33 mouse cellular contexts compared by ENCODE assay signal in genomic region chr4:140267086-140267485, GRCm38 (mm10). TPM values are rescaled to one million over a fixed set of nuclear protein-coding genes. Genes with fewer than 3 reads are reported as not detected.
A peak's percentile ranks its signal among the peaks of the same experiment; 100 is the strongest.
DNase-seq lines count a peak whose midpoint lies in the region; ATAC-seq lines count a peak whose summit lies in the region.
"Had no signal": no experiment of that assay in that cellular context is flagged by ENCODE, and none has a peak within 500 bp of the region (broad histone marks: within the 10 kb centered on the region; RNA-seq: fewer than 3 reads in every experiment).

No protein-coding gene starts in this region.

- H3K36me3 ChIP-seq in forebrain, embryonic 13.5 days (ENCODE audit: poor library complexity, severe bottlenecking) = no peaks in the 10 kb centered on the region
- H3K36me3 ChIP-seq in forebrain, embryonic 16.5 days (ENCODE audit: control insufficient read depth, insufficient read depth) = no peaks in the 10 kb centered on the region
- H3K36me3 ChIP-seq: heart, embryonic 15.5 days; hindbrain, embryonic 13.5 days; limb, embryonic 10.5 days; limb, embryonic 15.5 days; liver, embryonic 13.5 days had no signal

- H3K4me3 ChIP-seq in forebrain, embryonic 13.5 days = no peak overlapping the region
- H3K4me3 ChIP-seq in forebrain, embryonic 16.5 days (replicated peaks; ENCODE audit: low read length) = no peak overlapping the region
- H3K4me3 ChIP-seq: erythroblast, embryonic 14.5 days; heart, embryonic 15.5 days; hindbrain, embryonic 13.5 days; limb, embryonic 10.5 days; limb, embryonic 15.5 days; liver, embryonic 13.5 days had no signal

- no peak for ATAC-seq in forebrain, embryonic 13.5 days
- no peak for ATAC-seq in forebrain, embryonic 16.5 days
- ATAC-seq: intestine, embryonic 16.5 days; lung, postnatal 0 days; Patski had no signal

- intact Hi-C loops in left cerebral cortex, postnatal 36 days (cut with DNase I) = no loop called here

- peak; percentile 52 for DNase-seq in cerebellum, adult 11-12 months
- DNase-seq in cerebellum, adult 8-10 months = no peak
- peak; percentile 54 for DNase-seq in brain, adult 2 months (ENCODE audit: low read depth, low spot score)
- peak; percentile 56 to 60 for DNase-seq in cerebellum, postnatal 25 days
- no peak for DNase-seq in B cell, adult 2 months
- no peak for DNase-seq in left cerebral cortex, postnatal 36 days (ENCODE audit: low spot score in 2 of 2)
- DNase-seq: adrenal gland, postnatal 14 days; gastrocnemius, postnatal 14 days; kidney, adult 8-10 months; kidney, postnatal 4 days; liver, embryonic 13.5 days; lung, adult 18-20 months; lung, postnatal 4 days; right cerebral cortex, adult 18-20 months; right cerebral cortex, postnatal 4 days; thymus, adult 18-20 months; thymus, postnatal 25 days had no signal

- no peaks in the 10 kb centered on the region for H3K27me3 ChIP-seq in forebrain, embryonic 13.5 days
- no peaks in the 10 kb centered on the region for H3K27me3 ChIP-seq in forebrain, embryonic 16.5 days (replicated peaks; ENCODE audit: control insufficient read depth, insufficient read depth, low read length)
- H3K27me3 ChIP-seq: limb, embryonic 15.5 days; liver, embryonic 13.5 days; megakaryocyte, embryonic 14.5 days; Patski had no signal

- H3K9me3 ChIP-seq in forebrain, embryonic 13.5 days (replicated peaks) = peaks cover 5% of the 10 kb centered on the region; the same call in 1 of the 2 replicates
- 0 out of 2 replicates have a peak, but pooled peaks cover 5% of the 10 kb centered on the region for H3K9me3 ChIP-seq in forebrain, embryonic 16.5 days (ENCODE audit: control insufficient read depth, low read length)
- H3K9me3 ChIP-seq: heart, embryonic 15.5 days; limb, embryonic 10.5 days; limb, embryonic 15.5 days had no signal

- H3K27ac ChIP-seq in forebrain, embryonic 13.5 days = peak overlapping the region; percentile 26; the same call in 1 of the 2 replicates
- no peak overlapping the region for H3K27ac ChIP-seq in forebrain, embryonic 16.5 days (ENCODE audit: low read length)
- H3K27ac ChIP-seq: heart, embryonic 15.5 days; hindbrain, embryonic 13.5 days; kidney, postnatal 0 days; limb, embryonic 10.5 days; limb, embryonic 15.5 days; liver, embryonic 13.5 days; stomach, postnatal 0 days had no signal

- 78% methylated on average over 5 of the region's 5 CpGs for WGBS in forebrain, embryonic 13.5 days
- WGBS in forebrain, embryonic 16.5 days = 69% methylated on average over 5 of the region's 5 CpGs

- H3K4me1 ChIP-seq in forebrain, embryonic 13.5 days = peaks cover 36% of the 10 kb centered on the region
- peaks cover 18% of the 10 kb centered on the region for H3K4me1 ChIP-seq in forebrain, embryonic 16.5 days (replicated peaks; ENCODE audit: control insufficient read depth, insufficient read depth, low read length)
- H3K4me1 ChIP-seq: heart, embryonic 15.5 days; limb, embryonic 10.5 days; limb, embryonic 15.5 days; liver, embryonic 13.5 days; megakaryocyte, embryonic 14.5 days had no signal

- H3K9ac ChIP-seq in forebrain, embryonic 13.5 days = 0 out of 2 replicates have a peak overlapping the region, but pooled peaks have one; percentile 47
- H3K9ac ChIP-seq in forebrain, embryonic 16.5 days (replicated peaks; ENCODE audit: low read depth, low read length) = no peak overlapping the region
- H3K9ac ChIP-seq: heart, embryonic 15.5 days; hindbrain, embryonic 13.5 days; limb, embryonic 15.5 days; liver, embryonic 13.5 days had no signal

- H3K4me2 ChIP-seq in forebrain, embryonic 13.5 days = no peak overlapping the region
- H3K4me2 ChIP-seq in forebrain, embryonic 16.5 days (ENCODE audit: low read length) = no peak overlapping the region
- H3K4me2 ChIP-seq: heart, embryonic 15.5 days; hindbrain, embryonic 13.5 days; limb, embryonic 15.5 days; liver, embryonic 13.5 days had no signal

RNA-seq across cellular contexts. Expression of gene Igsf21, which starts 20.5 kb away (rescaled TPM):
- polyA plus RNA-seq in forebrain, embryonic 13.5 days (2015; fragmentation: Nextera tagmentation; extraction: Ambion mirVana) = 28.6 and 29.4 TPM in 2 replicates
- 46.8 and 50.9 TPM in 2 replicates for polyA plus RNA-seq in forebrain, embryonic 16.5 days (2015; fragmentation: Nextera tagmentation; extraction: Ambion mirVana)
- 100 to 1,000 TPM in 1 of 2 experiments, 10 to 100 TPM in 1; 80.4 to 103 TPM for total RNA-seq in left cerebral cortex, postnatal 36 days (2021)
- total RNA-seq: granulocyte monocyte progenitor cell, adult 5-6 weeks; MEL; neutrophil, adult 5-6 weeks had no signal
- polyA plus RNA-seq: Patski had no signal

Comparison
In these comparisons a context has a peak if more than half of its experiments do, and no peak if none do; other contexts are left out.
1. DNase-seq: peak in cerebellum, adult 11-12 months (single experiment), brain, adult 2 months (single experiment) and cerebellum, postnatal 25 days (2 of 2); none in cerebellum, adult 8-10 months (single experiment), B cell, adult 2 months (0 of 2) and left cerebral cortex, postnatal 36 days (0 of 2).